Mouse (Mus musculus) CD4-positive helper T cell, adult 2 months (primary cell): ENCODE data around the gene Fbxl7.

ENCODE experiments used
- DNase-seq: peaks from one replicate; pipeline ENCODE4 v3.0.0-alpha.2; 2012; ENCODE audit warnings: low read depth, missing footprints, low spot score

Gene Fbxl7

GRCm38 (mm10) chr15:26895251-26895711 is at the start of gene Fbxl7:
Gene Fbxl7 (minus strand): TSS chr15:26895580.
- no peak for DNase-seq

GRCm38 (mm10) chr15:26922026-26922425 is 26.6 kb upstream of the Fbxl7 start:
- no peak for DNase-seq

GRCm38 (mm10) chr15:26913427-26913826 is 18.0 kb upstream of the Fbxl7 start:
- no peak for DNase-seq

DNA sequence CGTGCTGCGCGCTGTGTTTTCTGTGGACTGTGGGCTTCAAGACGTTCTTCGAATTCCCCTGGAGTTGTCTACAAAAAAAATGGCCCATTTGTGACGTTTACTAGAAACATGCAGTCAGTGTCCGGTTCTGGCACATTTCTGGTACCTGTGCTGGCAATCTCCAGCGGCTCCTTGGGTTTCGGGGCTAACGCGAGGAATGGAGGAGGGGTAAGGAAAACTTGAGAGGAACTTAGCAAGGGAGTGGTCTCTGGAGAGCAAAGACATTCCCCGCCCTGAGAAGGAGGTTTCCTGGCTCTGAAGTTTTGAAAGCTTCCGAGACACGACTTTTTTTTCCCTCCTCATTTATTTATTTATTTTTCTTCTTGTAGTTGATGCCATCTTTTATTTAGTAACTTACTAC is 381 bp upstream of the Fbxl7 start:
- DNase-seq, result no peak

- no peak for DNase-seq
Observed at GRCm38 (mm10) chr15:26894801-26895229, 565 bp downstream of the Fbxl7 start.

DNA sequence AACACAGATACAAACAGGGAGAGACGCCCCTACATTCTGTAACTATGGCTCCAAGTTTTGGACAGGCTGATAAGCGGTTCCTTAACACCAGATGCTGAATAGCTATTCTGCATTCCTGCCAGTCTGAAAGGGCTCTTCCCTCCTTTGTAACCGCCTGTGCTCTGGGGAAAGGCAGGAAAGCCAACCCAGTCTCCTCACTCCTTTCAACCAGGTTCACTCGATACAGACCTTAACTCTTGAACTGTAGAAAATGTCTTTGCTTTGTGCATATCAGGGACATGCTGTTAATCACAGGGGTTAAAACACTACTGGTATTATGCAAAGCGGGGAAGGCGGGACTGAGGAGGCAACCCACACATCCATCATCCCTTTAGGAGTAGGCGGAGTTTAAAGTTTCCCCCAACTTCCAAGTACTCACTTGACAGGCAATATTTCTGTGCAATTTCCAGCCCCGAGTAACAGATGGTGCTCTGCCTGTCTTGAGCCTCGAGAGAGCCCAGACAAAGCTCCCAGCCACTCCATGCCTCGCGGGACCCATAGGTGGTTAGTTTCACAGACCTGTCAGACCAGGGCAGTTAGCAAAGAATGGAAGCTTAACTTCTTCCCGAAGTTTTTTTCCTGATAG is 1.2 kb downstream of the Fbxl7 start:
- DNase-seq, result no peak

DNA sequence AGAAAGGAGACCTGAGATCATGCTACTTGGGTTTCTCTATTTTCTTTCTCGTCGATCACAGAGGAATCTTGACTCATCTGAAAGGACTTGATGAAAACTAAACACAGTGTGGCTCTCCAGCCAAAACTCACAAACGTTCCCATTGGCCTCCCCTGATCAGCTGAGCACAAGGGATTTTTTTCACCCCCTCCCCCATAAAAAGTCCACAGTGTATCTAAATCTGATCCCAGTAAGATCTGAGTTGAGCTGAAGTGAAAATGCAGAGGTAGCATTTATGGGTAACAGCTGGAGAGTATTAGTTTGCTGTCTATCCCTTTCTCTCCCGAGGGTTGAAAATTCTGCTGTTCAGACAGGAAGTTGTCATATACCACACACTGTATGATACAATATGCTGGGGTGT is 2.2 kb downstream of the Fbxl7 start:
- DNase-seq, result no peak

- DNase-seq, result no peak
Observed at GRCm38 (mm10) chr15:26889971-26890370, 5.4 kb downstream of the Fbxl7 start.

GRCm38 (mm10) chr15:26888170-26888569 is 7.2 kb downstream of the Fbxl7 start:
- DNase-seq, result no peak

GRCm38 (mm10) chr15:26885979-26886378 is 9.4 kb downstream of the Fbxl7 start:
- DNase-seq, result no peak

DNA sequence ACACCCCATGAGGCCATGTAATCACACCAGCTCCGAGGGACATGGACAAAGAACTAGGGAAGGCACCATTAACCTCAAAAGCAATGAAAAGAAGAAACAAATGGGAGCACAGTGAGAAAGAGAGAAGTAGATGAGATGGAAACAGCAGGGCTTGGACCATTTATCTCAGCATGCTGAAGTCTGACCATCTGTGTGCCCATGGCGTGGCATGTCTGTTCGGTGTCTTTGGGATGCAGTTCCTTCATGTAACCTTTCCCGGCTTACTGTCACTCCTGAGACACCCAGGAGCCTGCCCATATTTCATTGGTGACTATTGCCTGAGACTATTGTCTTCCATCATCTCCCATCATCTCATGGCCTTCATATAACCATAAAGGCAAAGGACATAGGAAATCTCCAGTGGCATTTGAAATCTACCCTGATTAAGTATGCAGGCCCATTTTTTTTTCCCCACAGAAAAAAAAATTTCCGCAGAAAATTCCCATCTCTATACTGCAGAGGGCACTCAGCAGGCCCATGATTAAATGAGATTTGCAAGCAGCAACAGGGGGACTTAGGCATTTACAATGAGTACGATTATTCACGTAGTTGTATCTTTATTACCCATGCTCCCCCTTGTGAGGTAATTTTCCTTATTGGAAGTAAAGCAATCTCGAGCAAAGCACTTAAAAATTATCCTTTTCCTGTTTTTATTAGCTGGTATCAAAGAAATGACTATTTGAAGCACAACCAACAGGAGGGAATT is 15.0 kb downstream of the Fbxl7 start:
- DNase-seq, result no peak

DNA sequence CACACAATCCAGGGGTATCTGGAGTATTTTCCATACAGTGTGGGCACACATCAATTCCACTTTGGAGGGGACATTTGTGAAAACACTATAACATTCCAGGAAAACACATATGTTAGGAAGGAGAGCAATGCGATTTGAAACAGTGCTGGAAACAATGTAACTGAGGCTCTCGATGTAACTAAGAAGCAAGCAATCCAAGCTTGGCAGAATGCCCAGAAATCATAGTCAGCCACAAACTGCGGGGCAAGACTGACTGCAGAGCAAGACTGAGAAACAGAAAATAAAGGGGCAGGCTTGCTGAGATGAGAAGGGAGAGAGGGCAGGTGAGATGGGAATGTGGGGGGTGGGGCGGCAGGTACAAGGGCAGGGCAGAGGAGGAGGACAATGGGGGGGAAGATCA is 19.7 kb downstream of the Fbxl7 start:
- DNase-seq, result no peak

DNA sequence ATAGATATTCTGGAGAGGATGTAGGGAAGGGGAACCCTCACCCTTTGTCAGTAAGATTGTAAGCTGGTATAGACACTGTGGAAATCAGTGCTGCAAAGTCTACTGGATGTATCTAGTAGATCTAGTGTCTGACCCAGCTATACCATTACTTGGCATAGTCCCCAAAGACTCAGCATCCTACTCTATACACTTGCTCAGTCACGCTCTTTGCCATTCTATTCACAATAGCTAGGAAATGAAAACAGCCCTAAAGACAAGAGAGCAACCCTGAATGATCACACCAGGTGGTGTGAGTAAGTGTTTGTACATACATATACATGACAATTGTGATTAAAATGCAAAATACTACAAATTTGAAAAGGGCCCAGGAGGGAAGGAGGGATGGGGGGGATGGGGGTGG is 23.1 kb downstream of the Fbxl7 start:
- no peak for DNase-seq

GRCm38 (mm10) chr15:26869197-26869596 is 26.2 kb downstream of the Fbxl7 start:
- DNase-seq, result no peak

- no peak for DNase-seq
Observed at GRCm38 (mm10) chr15:26867521-26867920, 27.9 kb downstream of the Fbxl7 start.

GRCm38 (mm10) chr15:26862173-26862572 is 33.2 kb downstream of the Fbxl7 start:
- no peak for DNase-seq

- DNase-seq, result no peak
Observed at GRCm38 (mm10) chr15:26849626-26850025, 45.8 kb downstream of the Fbxl7 start.

GRCm38 (mm10) chr15:26842216-26842615 is 53.2 kb downstream of the Fbxl7 start:
- no peak for DNase-seq

DNA sequence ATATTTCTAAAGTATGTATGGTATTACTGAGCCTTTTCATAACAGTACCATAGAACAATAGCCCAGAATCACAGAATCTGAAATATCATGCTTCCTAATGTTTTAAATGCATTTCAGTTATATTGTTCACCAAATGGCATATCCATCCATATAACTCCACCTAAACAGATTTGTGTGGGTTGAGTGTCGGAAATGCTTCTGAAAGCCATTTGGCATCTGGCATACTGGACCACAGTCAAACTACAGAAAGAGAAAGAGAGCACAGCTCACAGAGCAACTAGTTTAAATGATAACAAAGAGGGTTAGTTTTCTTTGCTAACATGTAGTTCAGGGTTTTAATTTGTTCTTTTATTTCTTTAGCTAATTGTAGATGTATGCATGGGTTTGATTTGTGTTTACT is 57.0 kb downstream of the Fbxl7 start:
- no peak for DNase-seq

GRCm38 (mm10) chr15:26837200-26837599 is 58.2 kb downstream of the Fbxl7 start:
- DNase-seq, result no peak

GRCm38 (mm10) chr15:26834415-26834814 is 61.0 kb downstream of the Fbxl7 start:
- no peak for DNase-seq

GRCm38 (mm10) chr15:26831141-26831540 is 64.2 kb downstream of the Fbxl7 start:
- DNase-seq, result no peak

DNA sequence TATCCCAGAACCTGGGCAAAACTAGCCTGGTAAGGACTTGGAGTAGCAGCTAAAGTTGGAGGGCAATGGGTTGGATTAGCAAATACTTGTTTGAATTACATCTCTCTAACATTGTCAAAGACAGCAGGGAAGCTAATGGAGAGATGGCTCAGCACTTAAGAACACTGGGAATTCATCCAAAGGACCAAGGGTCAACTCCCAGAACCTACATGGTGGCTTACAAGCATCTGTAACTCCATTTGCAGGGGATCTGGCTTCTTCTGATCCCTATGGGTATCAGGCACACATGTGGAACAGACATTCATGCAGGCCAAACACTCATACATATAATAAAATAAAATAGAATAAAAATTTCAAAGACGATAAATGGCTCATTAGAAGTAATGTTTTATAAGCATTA is 78.4 kb downstream of the Fbxl7 start:
- no peak for DNase-seq
